Comparison of ENCODE assay signal across 10 mouse cellular contexts in the genomic region with DNA sequence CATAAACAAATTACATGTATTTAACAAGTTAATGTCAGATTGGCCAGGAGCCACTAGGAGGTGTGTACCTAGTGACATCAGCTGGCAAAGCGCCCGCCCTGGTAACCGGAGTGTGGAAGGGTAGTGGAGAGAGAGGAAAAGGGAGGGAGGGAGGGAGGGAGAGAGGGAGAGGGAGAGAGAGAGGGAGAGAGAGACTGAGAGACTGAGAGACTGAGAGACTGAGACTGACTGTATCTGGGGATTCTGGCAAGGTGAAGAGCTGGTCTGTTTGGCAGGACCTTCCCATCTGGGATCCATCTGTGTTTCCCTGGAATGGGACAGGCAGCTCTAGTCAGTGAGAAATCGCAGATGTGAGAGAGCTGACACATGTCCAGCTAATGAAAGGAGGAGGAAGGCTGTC. TPM values are rescaled to one million over a fixed set of nuclear protein-coding genes. Genes with fewer than 3 reads are reported as not detected.
DNase-seq lines count a peak whose midpoint lies in the region; ATAC-seq lines count a peak whose summit lies in the region.
"Had no signal": no experiment of that assay in that cellular context is flagged by ENCODE, and none has a peak within 500 bp of the region (broad histone marks: within the 10 kb centered on the region; RNA-seq: fewer than 3 reads in every experiment).

No protein-coding gene starts in this region.

- WGBS in intestine, embryonic 14.5 days: 21% methylated on average over 4 of the region's 4 CpGs
- 21% methylated on average over 4 of the region's 4 CpGs for WGBS in limb, embryonic 12.5 days
- 18% methylated on average over 4 of the region's 4 CpGs for WGBS in neural tube, embryonic 13.5 days

- no peak overlapping the region for H3K9ac ChIP-seq in intestine, embryonic 14.5 days (ENCODE audit: low read length)
- H3K9ac ChIP-seq in limb, embryonic 12.5 days (replicated peaks): no peak overlapping the region
- H3K9ac ChIP-seq in neural tube, embryonic 13.5 days: no peak overlapping the region

- H3K27me3 ChIP-seq in intestine, embryonic 14.5 days (replicated peaks; ENCODE audit: control insufficient read depth, insufficient read depth, low read length): no peaks in the 10 kb centered on the region
- H3K27me3 ChIP-seq in limb, embryonic 12.5 days: no peaks in the 10 kb centered on the region
- H3K27me3 ChIP-seq in neural tube, embryonic 13.5 days: no peaks in the 10 kb centered on the region
- H3K27me3 ChIP-seq: CH12.LX had no signal

- no peak overlapping the region; the same call in 1 of the 2 replicates for H3K4me2 ChIP-seq in intestine, embryonic 14.5 days (ENCODE audit: low read length)
- H3K4me2 ChIP-seq in limb, embryonic 12.5 days: no peak overlapping the region
- H3K4me2 ChIP-seq in neural tube, embryonic 13.5 days: no peak overlapping the region

- H3K9me3 ChIP-seq in intestine, embryonic 14.5 days (ENCODE audit: control insufficient read depth, low read length): no peaks in the 10 kb centered on the region
- H3K9me3 ChIP-seq in limb, embryonic 12.5 days: no peaks in the 10 kb centered on the region
- H3K9me3 ChIP-seq in neural tube, embryonic 13.5 days: no peaks in the 10 kb centered on the region

- peak; percentile 85 for DNase-seq in left cerebral cortex, postnatal 4 days
- no peak for DNase-seq in left cerebral cortex, adult 8-10 months (ENCODE audit: low spot score in 2 of 2)
- peak; percentile 69 to 86 for DNase-seq in cerebellum, postnatal 25 days
- peak; percentile 19 to 51 for DNase-seq in gastrocnemius, postnatal 4 days (ENCODE audit: low spot score in 2 of 2)
- DNase-seq in intestine, embryonic 14.5 days (ENCODE audit: low spot score): no peak
- DNase-seq in T-cell, adult 2 months (ENCODE audit: low spot score): no peak

- intact Hi-C loops in left cerebral cortex, postnatal 4 days (cut with DNase I): no loop called here

- H3K36me3 ChIP-seq in intestine, embryonic 14.5 days (ENCODE audit: control insufficient read depth, insufficient read depth, low read length): no peaks in the 10 kb centered on the region
- no peaks in the 10 kb centered on the region for H3K36me3 ChIP-seq in limb, embryonic 12.5 days
- no peaks in the 10 kb centered on the region for H3K36me3 ChIP-seq in neural tube, embryonic 13.5 days

- no peak overlapping the region for H3K4me3 ChIP-seq in intestine, embryonic 14.5 days (ENCODE audit: low read depth, low read length)
- no peak overlapping the region for H3K4me3 ChIP-seq in limb, embryonic 12.5 days (replicated peaks)
- H3K4me3 ChIP-seq in neural tube, embryonic 13.5 days: no peak overlapping the region
- H3K4me3 ChIP-seq: erythroblast, embryonic 14.5 days had no signal

- H3K27ac ChIP-seq in intestine, embryonic 14.5 days (ENCODE audit: low read depth): no peak overlapping the region
- no peak overlapping the region for H3K27ac ChIP-seq in limb, embryonic 12.5 days
- H3K27ac ChIP-seq in neural tube, embryonic 13.5 days (replicated peaks): peak overlapping the region; percentile 56; the same call in 1 of the 2 replicates

- peak; percentile 68; the same call in 1 of the 2 replicates for ATAC-seq in intestine, embryonic 14.5 days (replicated peaks; ENCODE audit: low FRiP score, low TSS enrichment, low read depth)
- 0 out of 2 replicates have a peak, but pooled peaks have one; percentile 68 for ATAC-seq in limb, embryonic 12.5 days (ENCODE audit: insufficient number of reproducible peaks, insufficient read depth, low FRiP score, low TSS enrichment, low read depth)
- ATAC-seq in neural tube, embryonic 13.5 days (ENCODE audit: low read depth): peak; percentile 58; the same call in 1 of the 2 replicates

- peaks cover 27% of the 10 kb centered on the region for H3K4me1 ChIP-seq in intestine, embryonic 14.5 days (replicated peaks; ENCODE audit: control insufficient read depth, insufficient read depth, low read length)
- H3K4me1 ChIP-seq in limb, embryonic 12.5 days (replicated peaks): peaks cover 35% of the 10 kb centered on the region
- H3K4me1 ChIP-seq in neural tube, embryonic 13.5 days (replicated peaks): peaks cover 43% of the 10 kb centered on the region

RNA-seq across cellular contexts. Expression of gene Cbfa2t2, which starts 23.6 kb away (rescaled TPM):
- 10 to 100 TPM; 48.3 to 55.2 TPM for total RNA-seq in left cerebral cortex, postnatal 4 days (2021)
- 10 to 100 TPM; 46.3 to 57.2 (median 52.1) TPM for total RNA-seq in left cerebral cortex, adult 8-10 months (2022)
- 10 to 100 TPM; 37.2 to 38.2 TPM for total RNA-seq in gastrocnemius, postnatal 4 days (2021)
- 33.6 and 42.3 TPM in 2 replicates for polyA plus RNA-seq in intestine, embryonic 14.5 days (2014; fragmentation: Nextera tagmentation; extraction: Ambion mirVana)
- polyA plus RNA-seq in limb, embryonic 12.5 days (2016; fragmentation: Nextera tagmentation; extraction: Ambion mirVana): 50.6 and 57.8 TPM in 2 replicates
- polyA plus RNA-seq in neural tube, embryonic 13.5 days (2015; fragmentation: Nextera tagmentation; extraction: Ambion mirVana): 49.4 and 50.8 TPM in 2 replicates

RNA-seq across cellular contexts. Expression of gene Snta1, which starts 52.0 kb away (rescaled TPM):
- 10 to 100 TPM; 21.7 to 22.2 TPM for total RNA-seq in left cerebral cortex, postnatal 4 days (2021)
- total RNA-seq in left cerebral cortex, adult 8-10 months (2022): 10 to 100 TPM; 30.9 to 34.4 (median 32.2) TPM
- total RNA-seq in gastrocnemius, postnatal 4 days (2021): 100 to 1,000 TPM in 1 of 2 experiments, 10 to 100 TPM in 1; 96.6 to 121 TPM
- 2.3 and 2.7 TPM in 2 replicates for polyA plus RNA-seq in intestine, embryonic 14.5 days (2014; fragmentation: Nextera tagmentation; extraction: Ambion mirVana)
- 7.5 and 8.3 TPM in 2 replicates for polyA plus RNA-seq in limb, embryonic 12.5 days (2016; fragmentation: Nextera tagmentation; extraction: Ambion mirVana)
- polyA plus RNA-seq in neural tube, embryonic 13.5 days (2015; fragmentation: Nextera tagmentation; extraction: Ambion mirVana): 6.6 and 7.7 TPM in 2 replicates
- total RNA-seq: CH12.LX had no signal

Comparison
In these comparisons a context has a peak if more than half of its experiments do, and no peak if none do; other contexts are left out.
1. DNase-seq: peak in left cerebral cortex, postnatal 4 days (single experiment), cerebellum, postnatal 25 days (2 of 2) and gastrocnemius, postnatal 4 days (2 of 2); none in left cerebral cortex, adult 8-10 months (0 of 2), intestine, embryonic 14.5 days (single experiment) and T-cell, adult 2 months (single experiment).
2. Peak in every context shown above with its lines, with median percentiles within 50 percentile points of each other: ATAC-seq.